Mouse (Mus musculus): Measurements from ENCODE around the gene Ruvbl2.
"Not testable (repeated sequence)": the region's sequence is repeated elsewhere in the genome, so short reads cannot be mapped to it uniquely, and the experiment has no call there.

Ruvbl2 gene

GRCm38 (mm10) chr7:45437521-45438276 lies at the start of gene Ruvbl2:
Ruvbl2 (minus strand) TSS chr7:45438096.
- DNase-seq, result peak; percentile 43

- no peak for DNase-seq
Observed at GRCm38 (mm10) chr7:45486761-45487415, 49.0 kb upstream of the Ruvbl2 start, which contains the start of gene Gm45808. Gm45808 (minus strand) TSS chr7:45486811.

- no peak for DNase-seq
Observed at GRCm38 (mm10) chr7:45486158-45486557, 48.3 kb upstream of the Ruvbl2 start.

- DNase-seq, result not testable (repeated sequence)
Observed at GRCm38 (mm10) chr7:45484985-45485384, 47.1 kb upstream of the Ruvbl2 start.

GRCm38 (mm10) chr7:45482166-45482565 lies 44.3 kb upstream of the Ruvbl2 start:
- no peak for DNase-seq

GRCm38 (mm10) chr7:45481374-45481927 lies 43.6 kb upstream of the Ruvbl2 start, which contains the start of gene Tulp2:
Tulp2 (plus strand) TSS chr7:45481877.
- DNase-seq, result peak; percentile 82

GRCm38 (mm10) chr7:45480310-45480709 lies 42.4 kb upstream of the Ruvbl2 start:
- not testable (repeated sequence) for DNase-seq

DNA sequence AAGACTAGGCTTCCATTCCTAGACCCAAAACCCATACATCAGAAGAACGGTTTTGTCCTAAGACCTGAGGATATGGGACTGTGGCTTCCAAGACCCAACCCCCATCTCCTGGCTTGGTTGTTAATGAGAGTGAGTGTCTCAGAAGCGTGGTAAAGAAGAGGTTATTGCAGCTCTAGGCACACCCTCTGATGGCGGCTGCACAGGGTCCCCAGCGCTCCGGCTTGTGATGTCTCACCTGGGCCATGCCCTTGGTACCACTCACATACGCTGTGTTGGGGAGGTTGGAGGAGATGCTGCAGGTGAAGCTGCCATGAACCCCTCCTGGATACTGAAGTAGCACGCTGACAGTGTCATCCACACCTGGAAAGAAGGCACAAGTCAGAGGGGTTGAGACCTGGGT lies 40.9 kb upstream of the Ruvbl2 start:
- no peak for DNase-seq

DNA sequence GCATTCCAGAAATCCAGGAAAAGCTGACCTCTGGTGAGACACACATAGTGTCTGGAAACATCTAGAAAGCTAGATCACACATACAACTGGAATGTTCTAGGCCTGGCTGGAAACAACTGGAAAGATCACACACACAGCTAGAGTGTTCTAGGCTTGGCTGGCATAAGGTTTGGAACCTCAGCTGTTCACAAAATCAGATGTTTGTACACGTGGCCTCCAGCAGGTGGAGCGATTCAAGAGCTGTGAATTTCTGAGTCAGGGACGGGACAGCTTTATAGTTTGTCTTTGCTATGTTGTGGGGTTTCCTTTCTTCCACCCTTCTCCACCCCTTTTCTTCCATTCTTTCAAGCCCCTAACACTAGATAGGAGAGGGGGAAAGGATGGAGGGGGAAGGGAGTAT lies 39.1 kb upstream of the Ruvbl2 start:
- peak; percentile 68 for DNase-seq

DNA sequence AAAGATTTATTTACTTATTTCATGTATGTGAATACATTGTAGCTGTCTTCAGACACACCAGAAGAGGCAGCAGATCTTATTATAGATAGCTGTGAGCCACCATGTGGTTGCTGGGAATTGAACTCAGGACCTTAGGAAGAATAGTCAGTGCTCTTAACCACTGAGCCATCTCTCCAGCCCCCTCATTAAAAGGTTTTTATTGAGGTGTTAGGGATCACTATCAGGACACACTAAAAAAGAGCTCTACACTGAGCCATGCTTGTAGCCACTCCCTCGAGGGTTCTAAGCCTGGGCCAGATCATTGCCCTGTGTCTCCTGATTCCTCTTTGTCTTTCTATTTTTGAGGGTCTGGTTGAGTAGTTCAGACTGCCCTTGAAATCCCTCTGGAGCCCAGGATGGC lies 38.6 kb upstream of the Ruvbl2 start:
- DNase-seq, result no peak

DNA sequence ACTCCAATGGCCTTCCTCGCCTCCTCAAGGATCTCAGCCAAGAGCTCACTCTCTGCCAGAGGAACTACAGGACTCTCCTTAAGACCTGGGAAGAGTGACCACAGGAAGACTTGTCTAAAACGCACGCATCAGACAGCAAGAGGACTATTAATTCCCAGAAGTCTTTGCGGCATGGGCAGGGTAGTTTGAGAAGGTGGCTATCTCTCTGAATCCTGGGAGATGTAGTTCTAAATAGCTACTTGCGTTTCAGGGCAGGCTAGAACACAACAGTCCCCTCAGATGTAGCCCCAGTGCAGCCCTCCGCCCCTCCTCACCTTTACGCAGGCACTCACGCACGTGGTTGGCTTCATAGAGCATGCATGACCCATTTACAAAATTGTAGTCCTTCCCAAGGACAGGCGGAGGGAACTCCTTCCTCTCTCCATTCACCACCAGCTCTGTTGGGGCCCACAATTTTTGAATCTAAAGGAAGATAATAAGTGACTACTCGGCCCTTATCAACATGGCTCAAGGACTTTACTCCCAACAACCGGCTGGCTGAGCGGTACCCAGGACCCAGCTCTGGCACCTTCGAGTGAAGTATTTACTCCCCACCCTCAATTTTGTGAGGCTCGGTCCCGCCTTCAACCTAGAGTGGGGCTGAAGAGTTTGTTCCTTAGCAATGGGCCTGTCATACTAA lies 37.5 kb upstream of the Ruvbl2 start:
- no peak for DNase-seq

- peak; percentile 79 for DNase-seq
Observed at GRCm38 (mm10) chr7:45470869-45471268, 33.0 kb upstream of the Ruvbl2 start.

DNA sequence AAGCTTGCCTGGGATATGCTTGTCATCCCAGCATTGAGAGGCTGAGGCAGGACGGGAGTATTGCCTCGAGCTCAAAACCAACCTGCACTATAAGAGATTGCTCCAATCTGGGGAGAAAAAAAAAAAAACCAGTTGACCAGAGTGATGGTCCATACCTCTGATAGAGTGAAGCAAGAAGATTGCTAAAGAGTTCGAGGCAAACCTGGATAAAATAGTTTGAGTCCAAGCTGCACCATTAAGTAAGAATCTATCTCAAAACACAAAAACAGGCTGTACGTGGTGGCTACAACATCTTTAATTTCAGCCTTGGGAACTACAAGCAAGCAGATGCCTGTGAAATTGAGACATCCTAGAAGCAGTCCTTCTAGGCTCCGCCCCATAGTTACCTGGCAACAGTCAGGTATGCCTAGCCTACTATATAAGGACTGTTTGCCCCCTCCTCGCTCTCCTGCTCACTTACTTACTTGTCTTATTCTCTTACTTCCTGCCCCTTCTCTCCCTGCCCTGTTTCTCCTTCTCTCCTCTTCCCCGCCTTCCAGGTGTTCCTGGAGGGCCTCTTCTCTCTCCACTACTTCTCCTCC lies 29.3 kb upstream of the Ruvbl2 start:
- DNase-seq, result no peak

DNA sequence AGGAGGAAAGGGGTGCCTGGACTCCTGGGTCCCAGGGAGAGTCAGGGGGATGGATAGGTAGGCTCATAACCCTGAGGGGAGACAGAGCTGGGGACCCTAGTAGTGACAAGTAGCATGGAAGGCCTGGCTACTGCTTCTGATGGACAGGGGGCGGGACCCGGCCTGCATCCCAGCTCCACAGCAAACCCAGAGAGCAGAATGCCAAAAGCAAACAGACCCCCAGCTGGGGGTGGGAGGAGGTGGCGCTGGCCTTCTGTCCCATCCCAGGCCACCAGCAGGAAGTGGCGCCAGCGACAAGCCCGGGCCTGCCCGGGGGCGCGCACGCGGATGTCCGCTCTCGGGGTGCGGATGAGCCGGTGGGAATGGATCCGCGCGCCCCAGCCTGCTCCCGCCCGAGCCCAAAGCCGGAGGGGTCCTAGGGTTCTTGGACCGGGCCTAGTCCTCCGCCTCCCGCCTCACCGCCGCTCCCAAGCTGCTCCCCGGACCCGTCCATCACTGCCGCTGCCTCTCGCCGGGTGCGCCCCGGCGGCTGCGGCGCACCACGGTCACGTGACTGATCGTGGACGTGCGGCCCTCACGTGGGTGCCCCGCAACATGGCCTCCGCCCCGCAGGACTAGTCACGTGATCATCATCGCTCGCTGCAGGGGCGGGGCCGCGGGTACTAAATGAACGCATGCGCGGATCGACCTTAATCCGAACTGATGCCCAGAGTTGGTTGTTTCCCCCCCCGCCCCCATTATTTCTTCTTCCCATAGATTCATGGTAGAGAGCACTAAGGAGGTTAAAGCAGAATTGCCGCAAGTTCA lies 28.6 kb upstream of the Ruvbl2 start, which contains the start of gene Bax:
Gene Bax, minus strand, starts transcription at position 616 of the 807 bp plus-strand sequence.
- peak; percentile 92 for DNase-seq

- peak; percentile 41 for DNase-seq
Observed at GRCm38 (mm10) chr7:45465549-45465948, 27.7 kb upstream of the Ruvbl2 start.

DNA sequence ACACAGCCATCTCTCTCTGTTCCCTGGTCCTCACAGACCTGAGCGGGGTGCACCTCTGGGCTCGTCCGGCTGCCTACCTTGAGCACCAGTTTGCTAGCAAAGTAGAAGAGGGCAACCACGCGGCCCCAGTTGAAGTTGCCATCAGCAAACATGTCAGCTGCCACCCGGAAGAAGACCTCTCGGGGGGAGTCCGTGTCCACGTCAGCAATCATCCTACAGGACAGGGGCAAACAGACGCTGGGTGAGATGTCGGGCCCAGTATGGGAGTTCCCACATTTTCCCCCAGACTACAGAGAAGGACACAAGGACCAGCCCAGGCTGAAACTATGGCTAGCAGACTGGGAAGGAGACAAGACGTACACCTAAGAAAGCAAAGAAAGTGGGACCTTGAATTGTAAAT lies 27.2 kb upstream of the Ruvbl2 start:
- DNase-seq, result no peak

DNA sequence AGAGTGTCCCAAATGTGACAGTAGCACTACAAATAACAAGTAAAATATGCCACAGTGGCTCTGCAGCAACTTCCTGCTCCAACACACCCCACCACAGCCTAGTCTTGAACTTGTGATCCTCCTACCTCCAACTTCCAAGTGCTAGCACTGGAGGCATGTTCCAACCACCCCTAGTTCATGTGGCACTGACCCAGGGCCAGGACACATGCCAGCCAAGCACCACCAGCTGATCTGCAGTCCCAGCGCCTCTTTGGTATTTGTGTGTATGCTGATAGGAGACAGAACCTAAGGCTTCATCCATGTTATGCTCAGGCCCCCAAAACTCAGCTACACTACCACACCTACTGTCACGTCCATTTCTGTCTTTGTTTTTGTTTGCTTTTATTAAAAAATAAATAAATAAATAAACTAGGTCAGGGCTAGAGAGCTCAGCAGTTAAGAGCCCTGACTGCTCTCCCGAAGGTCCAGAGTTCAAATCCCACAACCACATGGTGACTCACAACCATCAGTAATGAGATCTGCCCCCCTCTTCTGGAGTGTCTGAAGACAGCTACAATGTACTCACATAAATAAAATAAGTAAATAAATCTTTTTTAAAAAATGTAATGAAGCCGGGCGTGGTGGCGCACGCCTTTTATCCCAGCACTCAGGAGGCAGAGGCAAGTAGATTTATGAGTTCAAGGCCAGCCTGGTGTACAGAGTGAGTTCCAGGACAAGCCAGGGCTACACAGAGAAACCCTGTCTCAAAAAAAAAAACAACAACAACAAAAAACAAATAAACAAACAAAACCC lies 26.3 kb upstream of the Ruvbl2 start:
- no peak for DNase-seq

DNA sequence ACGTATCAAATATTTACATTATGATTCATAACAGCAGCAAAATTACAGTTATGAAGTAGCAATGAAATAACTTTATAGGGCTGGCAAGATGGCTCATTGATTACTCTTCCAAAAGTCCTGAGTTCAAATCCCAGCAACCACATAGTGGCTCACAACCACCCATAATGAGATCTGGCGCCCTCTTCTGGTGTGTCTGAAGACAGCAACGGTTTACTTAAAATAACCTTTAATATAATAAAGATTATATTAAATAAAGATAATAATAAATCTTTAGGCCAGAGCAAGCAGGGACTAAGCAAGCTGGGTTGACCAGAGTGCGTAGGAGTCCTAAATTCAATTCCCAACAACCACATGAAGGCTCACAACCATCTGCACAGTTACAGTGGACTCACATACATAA lies 25.0 kb upstream of the Ruvbl2 start:
- DNase-seq, result not testable (repeated sequence)

DNA sequence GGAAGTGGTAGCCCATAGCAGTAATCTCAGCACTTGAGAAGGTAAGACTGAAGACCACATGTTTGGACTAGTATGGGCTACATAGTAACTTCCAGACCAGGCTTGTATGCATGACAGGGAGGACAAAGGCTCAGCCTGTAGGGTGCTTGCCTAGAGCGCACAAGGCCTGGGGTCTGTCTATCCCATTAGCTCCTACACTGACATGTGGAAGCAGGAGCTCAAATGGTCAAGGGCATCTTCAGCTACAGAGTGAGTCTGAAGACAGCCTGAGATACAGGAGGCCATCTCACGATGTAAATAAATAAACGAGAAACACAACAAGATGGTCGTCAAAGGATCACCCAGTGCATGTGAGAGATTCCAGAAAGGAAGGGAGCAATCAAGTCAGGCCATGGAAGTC lies 24.4 kb upstream of the Ruvbl2 start:
- DNase-seq, result no peak

DNA sequence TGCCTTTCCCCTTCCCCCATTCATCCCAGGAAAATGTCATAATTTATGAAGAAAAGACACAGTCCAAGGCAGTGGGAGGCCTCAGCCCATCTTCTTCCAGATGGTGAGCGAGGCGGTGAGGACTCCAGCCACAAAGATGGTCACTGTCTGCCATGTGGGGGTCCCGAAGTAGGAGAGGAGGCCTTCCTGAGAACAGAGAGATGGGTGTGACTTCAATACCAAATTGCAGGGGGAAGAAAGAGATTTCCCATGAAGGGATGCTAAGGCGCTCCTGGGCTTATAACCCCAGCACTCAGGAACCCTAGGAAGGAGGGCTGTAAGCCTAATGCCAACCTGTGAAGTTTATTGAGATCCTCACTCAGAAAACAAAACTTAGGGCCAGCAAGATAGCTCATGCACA lies 23.9 kb upstream of the Ruvbl2 start:
- DNase-seq, result no peak

DNA sequence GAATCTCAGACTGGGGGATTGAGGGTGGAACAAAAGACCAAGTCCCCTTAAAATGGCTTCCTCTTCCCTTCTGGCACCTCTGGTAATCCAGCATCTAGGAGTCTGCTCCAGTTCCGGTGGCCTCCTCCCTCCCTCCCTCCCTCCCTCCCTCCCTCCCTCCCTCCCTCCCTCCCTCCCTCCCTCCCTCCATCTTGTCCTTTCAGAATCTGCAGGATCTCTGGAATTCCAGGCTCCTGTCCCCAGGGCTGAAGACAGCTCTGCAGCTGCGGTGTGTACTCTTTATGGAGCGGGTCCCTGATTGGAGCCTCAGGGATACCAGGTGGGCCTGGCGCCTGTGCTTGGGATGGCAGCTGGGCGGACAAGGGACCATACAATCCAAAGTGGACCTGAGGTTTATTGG lies 23.4 kb upstream of the Ruvbl2 start:
- no peak for DNase-seq
